Mouse (Mus musculus): ENCODE data around the gene Gpr107. TPM values are rescaled to one million over a fixed set of nuclear protein-coding genes. Genes with fewer than 3 reads are reported as not detected.

Gpr107 gene
- polyA plus RNA-seq, 1 experiment from 2014 or later: 32.8 TPM

GRCm38 (mm10) chr2:31118211-31118610 lies 33.9 kb upstream of the Gpr107 start:
- peaks cover 17% of the 10 kb centered on the region for H3K4me1 ChIP-seq
- WGBS: 90% methylated on average over 3 of the region's 3 CpGs
- no peak for DNase-seq (ENCODE audit: extremely low spot score, low spot score)
- H3K36me3 ChIP-seq (replicated peaks): 0 out of 2 replicates have a peak, but pooled peaks cover 3% of the 10 kb centered on the region
- no peak overlapping the region for H3K27ac ChIP-seq
- H3K27me3 ChIP-seq (ENCODE audit: poor library complexity, severe bottlenecking): no peaks in the 10 kb centered on the region
- peaks cover 4% of the 10 kb centered on the region; the same call in 1 of the 2 replicates for H3K9me3 ChIP-seq
- no peak overlapping the region for H3K4me3 ChIP-seq

GRCm38 (mm10) chr2:31118639-31119380 lies 33.3 kb upstream of the Gpr107 start:
- no peak for DNase-seq (ENCODE audit: extremely low spot score, low spot score)
- Histone ChIP-seq H3K27ac (no peak overlapping the region), H3K36me3 (replicated peaks) (0 out of 2 replicates have a peak, but pooled peaks cover 3% of the 10 kb centered on the region), H3K27me3 (ENCODE audit: poor library complexity, severe bottlenecking) (no peaks in the 10 kb centered on the region), H3K4me1 (peaks cover 17% of the 10 kb centered on the region), H3K9me3 (peaks cover 4% of the 10 kb centered on the region; the same call in 1 of the 2 replicates), H3K4me3 (no peak overlapping the region)
- WGBS: 93% methylated on average over 10 of the region's 10 CpGs

GRCm38 (mm10) chr2:31119795-31120194 lies 32.3 kb upstream of the Gpr107 start:
- Histone ChIP-seq H3K4me3 (no peak overlapping the region), H3K9me3 (no peaks in the 10 kb centered on the region), H3K27me3 (ENCODE audit: poor library complexity, severe bottlenecking) (no peaks in the 10 kb centered on the region), H3K36me3 (replicated peaks) (0 out of 2 replicates have a peak, but pooled peaks cover 3% of the 10 kb centered on the region), H3K4me1 (peaks cover 17% of the 10 kb centered on the region), H3K27ac (no peak overlapping the region)
- WGBS: 74% methylated on average over 13 of the region's 13 CpGs
- DNase-seq (ENCODE audit: extremely low spot score, low spot score): no peak

- H3K4me1 ChIP-seq: peaks cover 4% of the 10 kb centered on the region
- no peaks in the 10 kb centered on the region for H3K27me3 ChIP-seq (ENCODE audit: poor library complexity, severe bottlenecking)
- WGBS: 81% methylated on average over 7 of the region's 7 CpGs
- H3K27ac ChIP-seq: no peak overlapping the region
- H3K9me3 ChIP-seq: no peaks in the 10 kb centered on the region
- H3K36me3 ChIP-seq (replicated peaks): 0 out of 2 replicates have a peak, but pooled peaks cover 3% of the 10 kb centered on the region
- DNase-seq (ENCODE audit: extremely low spot score, low spot score): no peak
- no peak overlapping the region for H3K4me3 ChIP-seq
These were observed 30.9 kb upstream of the Gpr107 start for GRCm38 (mm10) chr2:31121131-31121693.

GRCm38 (mm10) chr2:31122806-31123205 lies 29.3 kb upstream of the Gpr107 start:
- H3K36me3 ChIP-seq (replicated peaks): no peaks in the 10 kb centered on the region

GRCm38 (mm10) chr2:31123493-31123892 lies 28.6 kb upstream of the Gpr107 start:
- Histone ChIP-seq H3K4me3 (no peak overlapping the region), H3K27ac (no peak overlapping the region)
- WGBS: 96% methylated on average over 5 of the region's 5 CpGs

More at GRCm38 (mm10) chr2:31122806-31123205, 29.3 kb upstream of the Gpr107 start:
- H3K9me3 ChIP-seq: no peaks in the 10 kb centered on the region
- no peaks in the 10 kb centered on the region for H3K27me3 ChIP-seq (ENCODE audit: poor library complexity, severe bottlenecking)
- 96% methylated on average over 5 of the region's 5 CpGs for WGBS
- no peak for DNase-seq (ENCODE audit: extremely low spot score, low spot score)
- H3K4me1 ChIP-seq: peaks cover 8% of the 10 kb centered on the region
- H3K4me3 ChIP-seq: no peak overlapping the region
- H3K27ac ChIP-seq: no peak overlapping the region

GRCm38 (mm10) chr2:31124694-31125093 lies 27.4 kb upstream of the Gpr107 start:
- no peak overlapping the region for H3K4me3 ChIP-seq
- 85% methylated on average over 2 of the region's 2 CpGs for WGBS
- H3K27me3 ChIP-seq (ENCODE audit: poor library complexity, severe bottlenecking): no peaks in the 10 kb centered on the region
- peaks cover 10% of the 10 kb centered on the region for H3K4me1 ChIP-seq
- no peaks in the 10 kb centered on the region for H3K9me3 ChIP-seq
- no peak overlapping the region; the same call in 1 of the 2 replicates for H3K27ac ChIP-seq
- H3K36me3 ChIP-seq (replicated peaks): no peaks in the 10 kb centered on the region
- DNase-seq (ENCODE audit: extremely low spot score, low spot score): no peak

More at GRCm38 (mm10) chr2:31123493-31123892, 28.6 kb upstream of the Gpr107 start:
- Histone ChIP-seq H3K9me3 (no peaks in the 10 kb centered on the region), H3K36me3 (replicated peaks) (no peaks in the 10 kb centered on the region), H3K27me3 (ENCODE audit: poor library complexity, severe bottlenecking) (no peaks in the 10 kb centered on the region), H3K4me1 (peaks cover 10% of the 10 kb centered on the region)
- DNase-seq (ENCODE audit: extremely low spot score, low spot score): no peak

GRCm38 (mm10) chr2:31125156-31125555 lies 27.0 kb upstream of the Gpr107 start:
- no peaks in the 10 kb centered on the region for H3K36me3 ChIP-seq (replicated peaks)
- peaks cover 14% of the 10 kb centered on the region for H3K4me1 ChIP-seq
- H3K4me3 ChIP-seq: no peak overlapping the region
- no peak for DNase-seq (ENCODE audit: extremely low spot score, low spot score)
- H3K9me3 ChIP-seq: no peaks in the 10 kb centered on the region
- WGBS: 84% methylated on average over 7 of the region's 7 CpGs
- H3K27me3 ChIP-seq (ENCODE audit: poor library complexity, severe bottlenecking): no peaks in the 10 kb centered on the region
- H3K27ac ChIP-seq: no peak overlapping the region

- Histone ChIP-seq H3K9me3 (no peaks in the 10 kb centered on the region), H3K4me3 (no peak overlapping the region), H3K4me1 (peaks cover 20% of the 10 kb centered on the region), H3K27ac (no peak overlapping the region), H3K27me3 (ENCODE audit: poor library complexity, severe bottlenecking) (no peaks in the 10 kb centered on the region), H3K36me3 (replicated peaks) (no peaks in the 10 kb centered on the region)
- 91% methylated on average over 9 of the region's 9 CpGs for WGBS
- DNase-seq (ENCODE audit: extremely low spot score, low spot score): no peak
These were observed 26.1 kb upstream of the Gpr107 start for GRCm38 (mm10) chr2:31126048-31126447.

- Histone ChIP-seq H3K4me1 (peaks cover 24% of the 10 kb centered on the region), H3K27ac (0 out of 2 replicates have a peak overlapping the region, but pooled peaks have one; percentile 26), H3K36me3 (replicated peaks) (no peaks in the 10 kb centered on the region), H3K9me3 (no peaks in the 10 kb centered on the region), H3K4me3 (no peak overlapping the region), H3K27me3 (ENCODE audit: poor library complexity, severe bottlenecking) (no peaks in the 10 kb centered on the region)
- WGBS: 79% methylated on average over 7 of the region's 7 CpGs
- no peak for DNase-seq (ENCODE audit: extremely low spot score, low spot score)
These were observed 24.9 kb upstream of the Gpr107 start for GRCm38 (mm10) chr2:31127219-31127618.

- Histone ChIP-seq H3K4me3 (no peak overlapping the region), H3K27me3 (ENCODE audit: poor library complexity, severe bottlenecking) (no peaks in the 10 kb centered on the region), H3K4me1 (peaks cover 29% of the 10 kb centered on the region), H3K27ac (no peak overlapping the region), H3K36me3 (replicated peaks) (no peaks in the 10 kb centered on the region), H3K9me3 (no peaks in the 10 kb centered on the region)
- 77% methylated on average over 4 of the region's 4 CpGs for WGBS
- no peak for DNase-seq (ENCODE audit: extremely low spot score, low spot score)
These were observed 24.2 kb upstream of the Gpr107 start for GRCm38 (mm10) chr2:31127899-31128298.

- H3K4me1 ChIP-seq: peaks cover 40% of the 10 kb centered on the region
- WGBS: 87% methylated on average over 14 of the region's 14 CpGs
These were observed 22.2 kb upstream of the Gpr107 start for GRCm38 (mm10) chr2:31129742-31130518.

More at GRCm38 (mm10) chr2:31129742-31130518, 22.2 kb upstream of the Gpr107 start:
- H3K36me3 ChIP-seq (replicated peaks): no peaks in the 10 kb centered on the region
- H3K9me3 ChIP-seq: no peaks in the 10 kb centered on the region
- H3K27ac ChIP-seq: no peak overlapping the region; the same call in 1 of the 2 replicates
- DNase-seq (ENCODE audit: extremely low spot score, low spot score): no peak
- no peaks in the 10 kb centered on the region for H3K27me3 ChIP-seq (ENCODE audit: poor library complexity, severe bottlenecking)
- no peak overlapping the region for H3K4me3 ChIP-seq
